Mouse (Mus musculus): ENCODE measurements around the gene Agps.

DNA sequence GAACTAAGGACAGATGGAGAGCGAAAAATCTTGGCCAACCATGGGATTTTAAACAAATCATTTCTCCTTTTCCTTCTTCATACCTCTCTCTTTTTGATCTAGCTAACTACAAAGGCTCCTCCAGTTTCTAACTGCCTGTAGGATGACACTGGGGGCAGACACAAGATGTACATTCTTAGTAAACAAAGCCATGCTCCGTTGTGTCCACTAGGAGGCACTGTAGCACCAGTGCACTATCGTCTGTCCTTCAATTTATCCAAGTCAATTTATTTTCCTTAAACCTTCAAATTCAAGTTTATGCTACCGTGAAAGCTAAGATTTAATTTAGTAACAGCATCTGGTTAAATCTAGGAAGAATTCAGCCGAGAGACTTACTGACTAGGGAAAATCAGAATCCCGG lies 45.9 kb upstream of the Agps start:
- TF ChIP-seq EP300 (IDR thresholded peaks at IDR 0.05) (no peak), CTCF (IDR thresholded peaks at IDR 0.05) (peak; percentile 97)
